Mouse (Mus musculus): ENCODE measurements around the gene Hcn4.

- TF ChIP-seq CTCF (IDR thresholded peaks at IDR 0.05; ENCODE audit: low read depth, low read length) (no peak), GATA1 (IDR thresholded peaks at IDR 0.05; ENCODE audit: borderline replicate concordance, low read length) (no peak), TAL1 (conservative IDR thresholded peaks at IDR 0.05; ENCODE audit: low read depth, low read length) (no peak)
These were observed 52.2 kb downstream of the Hcn4 start for GRCm38 (mm10) chr9:58875439-58875838.

All from G1E (cell line).